Mouse (Mus musculus) midbrain, embryonic 16.5 days (tissue): Measurements from ENCODE around the gene Ttc30a2. TPM values are rescaled to one million over a fixed set of nuclear protein-coding genes. Genes with fewer than 3 reads are reported as not detected.

ENCODE experiments used
- ATAC-seq: fragments of 200-750 bp; cut with Nextera tagmentation; 2 replicates; pipeline ENCODE4 v1.8.0; 2017; ENCODE audit warnings: moderate TSS enrichment
- H3K27ac ChIP-seq: fragments of 300-500 bp; sonication (generic); 2 replicates; pipeline ENCODE4 v1.5.1; 2014; ENCODE audit warnings: mild to moderate bottlenecking, low read length, mixed read lengths
- H3K27me3 ChIP-seq: fragments of 300-500 bp; sonication (generic); 2 replicates; pipeline ENCODE4 v1.6.1; 2014; ENCODE audit warnings: low read depth, low read length, mixed read lengths; ENCODE audit not compliant: control insufficient read depth, insufficient read depth
- H3K36me3 ChIP-seq: fragments of 300-500 bp; sonication (generic); 2 replicates; pipeline ENCODE4 v1.6.1; 2014; ENCODE audit warnings: mild to moderate bottlenecking, low read length, moderate library complexity, mixed read lengths; ENCODE audit not compliant: control insufficient read depth, insufficient read depth
- H3K4me1 ChIP-seq: fragments of 300-500 bp; sonication (generic); 2 replicates; pipeline ENCODE4 v1.6.1; 2014; ENCODE audit warnings: mild to moderate bottlenecking, low read length, mixed read lengths; ENCODE audit not compliant: control insufficient read depth, insufficient read depth
- H3K4me2 ChIP-seq: fragments of 300-500 bp; sonication (generic); 2 replicates; pipeline ENCODE4 v1.6.1; 2014; ENCODE audit warnings: mild to moderate bottlenecking, low read length, mixed read lengths
- H3K4me3 ChIP-seq: fragments of 300-500 bp; sonication (generic); 2 replicates; pipeline ENCODE4 v1.5.1; 2014; ENCODE audit warnings: low read depth, mild to moderate bottlenecking, low read length, moderate library complexity, mixed read lengths
- H3K9ac ChIP-seq: fragments of 300-500 bp; sonication (generic); 2 replicates; pipeline ENCODE4 v1.6.1; 2014; ENCODE audit warnings: low read depth, low read length, mixed read lengths
- H3K9me3 ChIP-seq: fragments of 300-500 bp; sonication (generic); replicated peaks from 2 replicates; pipeline ENCODE4 v1.6.1; 2014; ENCODE audit warnings: mild to moderate bottlenecking, low read length, mixed read lengths; ENCODE audit not compliant: control insufficient read depth, poor library complexity, severe bottlenecking
- WGBS: fragments of 180-500 bp; shearing (Covaris S2); extraction: QIAGEN DNeasy Blood & Tissue Kit; methylation state at CpG from one replicate; pipeline ENCODE4 v1.1.7; 2014; 5-methylcytosine and 5-hydroxymethylcytosine counted together
- polyA plus RNA-seq: library from polyadenylated mRNA; unstranded; fragments of >200 nt; fragmentation: Nextera tagmentation; extraction: Ambion mirVana; gene quantifications from 2 replicates; pipeline ENCODE4 v1.2.1, GENCODE M21; 2015

Gene Ttc30a2
- polyA plus RNA-seq, 1 experiment from 2014 or later: 0.78 TPM

DNA sequence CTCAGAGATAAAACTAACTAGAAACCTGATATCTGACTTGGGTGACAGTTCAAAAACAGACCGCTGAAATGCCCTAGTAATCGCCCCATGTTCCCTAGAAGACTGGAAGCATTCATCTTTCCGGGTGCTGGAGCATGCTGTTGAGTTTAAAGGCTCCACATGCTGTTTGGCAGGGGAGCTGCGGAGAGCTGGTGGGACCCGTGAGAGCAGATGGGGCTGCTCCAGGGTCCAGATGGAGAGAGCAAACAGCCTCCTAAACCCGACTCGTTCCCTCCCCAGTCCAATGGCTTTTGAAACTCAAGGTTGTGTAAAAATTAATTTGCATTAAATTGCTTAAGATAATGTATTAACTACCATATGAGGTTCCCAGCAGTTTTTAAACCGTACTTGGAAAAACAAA, 20.7 kb upstream of the Ttc30a2 start:
- Histone ChIP-seq H3K36me3 (no peaks in the 10 kb centered on the region), H3K4me2 (no peak overlapping the region), H3K9ac (no peak overlapping the region), H3K27ac (no peak overlapping the region), H3K27me3 (no peaks in the 10 kb centered on the region), H3K4me3 (no peak overlapping the region), H3K9me3 (no peaks in the 10 kb centered on the region), H3K4me1 (no peaks in the 10 kb centered on the region)
- 45% methylated on average over 8 of the region's 8 CpGs for WGBS
- ATAC-seq: no peak

GRCm38 (mm10) chr2:75997726-75998125, 19.8 kb upstream of the Ttc30a2 start:
- Histone ChIP-seq H3K4me2 (no peak overlapping the region), H3K9me3 (no peaks in the 10 kb centered on the region), H3K4me3 (no peak overlapping the region), H3K9ac (no peak overlapping the region), H3K27me3 (no peaks in the 10 kb centered on the region), H3K4me1 (no peaks in the 10 kb centered on the region), H3K36me3 (no peaks in the 10 kb centered on the region), H3K27ac (no peak overlapping the region)
- ATAC-seq: no peak
- WGBS: 65% methylated on average over 12 of the region's 12 CpGs

DNA sequence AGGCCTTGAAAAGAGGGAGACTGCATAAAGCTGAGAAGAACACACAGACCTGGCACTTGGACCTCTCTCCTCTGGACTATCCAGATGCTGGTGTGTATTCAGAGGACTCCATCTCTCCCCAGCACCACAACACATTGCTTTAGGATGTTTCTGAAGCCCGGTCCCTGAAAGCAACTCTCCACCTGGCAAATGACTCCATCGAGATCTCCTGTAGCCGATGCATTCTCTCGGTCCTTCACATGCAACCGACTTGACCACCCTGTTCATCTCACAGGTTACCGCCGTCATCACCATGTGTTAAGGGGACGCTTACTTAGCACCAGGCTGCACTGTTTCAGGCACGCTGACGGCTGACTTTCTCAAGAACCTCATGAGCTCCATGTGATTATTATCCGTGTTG, 16.9 kb upstream of the Ttc30a2 start:
- no peak for ATAC-seq
- H3K4me2 ChIP-seq: no peak overlapping the region
- H3K36me3 ChIP-seq: no peaks in the 10 kb centered on the region
- no peak overlapping the region for H3K9ac ChIP-seq
- H3K27me3 ChIP-seq: no peaks in the 10 kb centered on the region
- no peak overlapping the region for H3K4me3 ChIP-seq
- WGBS: 95% methylated on average over 11 of the region's 11 CpGs
- H3K27ac ChIP-seq: no peak overlapping the region
- H3K9me3 ChIP-seq: no peaks in the 10 kb centered on the region
- H3K4me1 ChIP-seq: peaks cover under 1% of the 10 kb centered on the region; the same call in 1 of the 2 replicates

- H3K27me3 ChIP-seq: no peaks in the 10 kb centered on the region
- no peaks in the 10 kb centered on the region for H3K9me3 ChIP-seq
- no peak for ATAC-seq
- H3K4me1 ChIP-seq: peaks cover 22% of the 10 kb centered on the region
- no peaks in the 10 kb centered on the region for H3K36me3 ChIP-seq
- H3K9ac ChIP-seq: no peak overlapping the region
- WGBS: 86% methylated on average over 6 of the region's 6 CpGs
- no peak overlapping the region for H3K4me2 ChIP-seq
- H3K27ac ChIP-seq: no peak overlapping the region
- H3K4me3 ChIP-seq: no peak overlapping the region
These were observed 13.7 kb upstream of the Ttc30a2 start for GRCm38 (mm10) chr2:75991581-75992205.

GRCm38 (mm10) chr2:75990885-75991539, 13.0 kb upstream of the Ttc30a2 start:
- Histone ChIP-seq H3K36me3 (no peaks in the 10 kb centered on the region), H3K4me2 (no peak overlapping the region), H3K9ac (no peak overlapping the region), H3K27me3 (no peaks in the 10 kb centered on the region), H3K4me1 (peaks cover 22% of the 10 kb centered on the region), H3K9me3 (no peaks in the 10 kb centered on the region), H3K27ac (no peak overlapping the region), H3K4me3 (no peak overlapping the region)
- ATAC-seq: no peak
- 51% methylated on average over 13 of the region's 13 CpGs for WGBS

DNA sequence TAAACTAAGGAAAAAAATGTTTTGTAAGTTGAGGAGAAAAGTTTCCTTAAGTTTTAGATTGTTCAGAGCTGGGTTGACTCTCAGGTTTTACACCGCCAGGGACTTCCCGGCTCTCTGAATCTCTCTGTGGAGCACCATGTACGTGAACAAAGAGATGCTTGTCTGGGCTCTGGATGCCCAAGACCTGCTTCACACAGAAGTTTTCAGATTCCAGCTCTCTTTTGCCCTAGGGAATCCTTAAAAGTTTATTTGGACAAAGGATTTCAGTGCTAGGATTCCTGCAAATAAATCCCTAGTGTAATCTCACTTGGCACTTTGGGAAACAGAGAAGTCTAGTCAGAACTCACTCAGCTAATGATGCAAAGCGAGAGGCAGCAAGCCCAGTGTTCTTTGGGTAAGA, 11.7 kb upstream of the Ttc30a2 start:
- H3K27ac ChIP-seq: peak overlapping the region; percentile 92
- no peak overlapping the region for H3K4me3 ChIP-seq
- WGBS: 57% methylated on average over 4 of the region's 4 CpGs
- ATAC-seq: no peak
- H3K27me3 ChIP-seq: no peaks in the 10 kb centered on the region
- no peak overlapping the region for H3K9ac ChIP-seq
- no peaks in the 10 kb centered on the region for H3K9me3 ChIP-seq
- H3K4me2 ChIP-seq: no peak overlapping the region; the same call in 1 of the 2 replicates
- no peaks in the 10 kb centered on the region for H3K36me3 ChIP-seq
- H3K4me1 ChIP-seq: peaks cover 22% of the 10 kb centered on the region

DNA sequence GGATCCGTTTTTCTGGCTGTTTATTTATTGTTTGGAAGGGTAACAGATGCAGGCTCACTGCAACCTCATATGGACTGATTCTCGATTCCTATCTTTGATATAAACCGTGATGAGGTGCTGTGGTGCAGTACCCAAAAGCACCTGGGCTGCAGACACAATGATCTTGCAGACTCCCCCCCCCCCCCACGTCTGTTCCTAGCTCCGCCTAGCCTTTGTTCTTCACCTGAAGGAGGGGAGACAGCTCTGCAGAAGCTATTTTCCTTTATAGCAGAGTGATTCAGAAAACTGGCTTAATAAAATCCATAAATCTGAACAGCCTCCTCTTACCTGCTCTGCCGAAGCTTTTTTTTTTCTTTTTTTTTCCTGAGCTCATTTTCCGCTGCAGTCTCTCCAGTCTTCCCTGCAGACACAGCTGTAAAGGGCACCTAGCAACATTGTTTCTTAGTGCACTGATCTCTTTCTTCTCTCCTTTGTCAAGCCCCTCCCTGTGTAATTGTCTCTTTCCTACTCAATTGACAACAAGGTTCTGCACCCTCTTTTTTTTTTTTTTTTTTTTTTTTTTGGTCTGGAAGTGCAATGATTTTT, 10.9 kb upstream of the Ttc30a2 start:
- Histone ChIP-seq H3K4me1 (peaks cover 22% of the 10 kb centered on the region), H3K4me3 (no peak overlapping the region), H3K36me3 (no peaks in the 10 kb centered on the region), H3K4me2 (peak overlapping the region; percentile 45), H3K9me3 (no peaks in the 10 kb centered on the region), H3K27ac (peak overlapping the region; percentile 92), H3K9ac (peak overlapping the region; percentile 59), H3K27me3 (no peaks in the 10 kb centered on the region)
- 16% methylated on average over 7 of the region's 7 CpGs for WGBS
- ATAC-seq: peak; percentile 69

DNA sequence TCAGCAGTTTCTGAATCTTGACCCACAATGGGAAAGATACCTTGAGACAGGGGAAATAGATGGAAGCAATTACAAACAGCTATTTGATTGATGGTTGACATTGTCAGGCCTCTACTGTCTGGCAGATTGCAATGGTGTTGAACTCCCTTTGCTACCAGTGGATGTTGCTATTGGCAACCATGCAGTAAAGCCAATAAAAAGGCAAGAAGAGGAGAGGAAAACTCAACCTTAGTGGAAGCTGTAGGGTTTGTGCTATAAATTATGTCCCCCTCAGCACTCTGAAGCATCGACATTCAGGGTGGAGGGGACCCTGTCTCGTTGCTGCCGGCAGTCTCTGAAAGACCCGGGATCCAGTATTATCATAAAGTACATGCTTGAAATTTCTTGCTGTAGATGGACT, 10.4 kb upstream of the Ttc30a2 start:
- H3K9ac ChIP-seq: peak overlapping the region; percentile 59
- H3K27ac ChIP-seq: peak overlapping the region; percentile 92
- H3K27me3 ChIP-seq: no peaks in the 10 kb centered on the region
- peak overlapping the region; percentile 45 for H3K4me2 ChIP-seq
- ATAC-seq: peak; percentile 71
- no peaks in the 10 kb centered on the region for H3K36me3 ChIP-seq
- WGBS: 40% methylated on average over 4 of the region's 4 CpGs
- H3K4me1 ChIP-seq: peaks cover 22% of the 10 kb centered on the region
- H3K4me3 ChIP-seq: no peak overlapping the region
- no peaks in the 10 kb centered on the region for H3K9me3 ChIP-seq

- Histone ChIP-seq H3K4me3 (no peak overlapping the region), H3K9me3 (no peaks in the 10 kb centered on the region), H3K27me3 (no peaks in the 10 kb centered on the region), H3K4me2 (no peak overlapping the region), H3K9ac (no peak overlapping the region), H3K27ac (peak overlapping the region; percentile 92), H3K36me3 (no peaks in the 10 kb centered on the region), H3K4me1 (peaks cover 22% of the 10 kb centered on the region)
- 71% methylated on average over 9 of the region's 9 CpGs for WGBS
- no peak for ATAC-seq
These were observed 9.8 kb upstream of the Ttc30a2 start for GRCm38 (mm10) chr2:75987739-75988138.
